Mouse (Mus musculus): ENCODE results near the gene Fam198b.

The Fam198b gene

GRCm38 (mm10) chr3:79994029-79994539 lies 109.8 kb downstream of the Fam198b start:
- 58% methylated on average over 5 of the region's 5 CpGs for WGBS

- WGBS = 65% methylated on average over 6 of the region's 6 CpGs
Observed at GRCm38 (mm10) chr3:79995726-79996125, 111.4 kb downstream of the Fam198b start.

Measured in cerebral cortex, adult 2 months (tissue).